Mouse (Mus musculus) urinary bladder, postnatal 25 days (tissue): ENCODE data around the gene Gemin2.
"Not testable (repeated sequence)": the region's sequence is repeated elsewhere in the genome, so short reads cannot be mapped to it uniquely, and the experiment has no call there.

Experiments
- DNase-seq: peaks from one replicate; pipeline ENCODE4 v3.0.0; 2022; ENCODE audit warnings: low spot score

Gene Gemin2

GRCm38 (mm10) chr12:59058242-59058641 is 45.0 kb downstream of the Gemin2 start:
- DNase-seq = not testable (repeated sequence)

- no peak for DNase-seq
Observed at GRCm38 (mm10) chr12:59060322-59060721, 47.1 kb downstream of the Gemin2 start.

GRCm38 (mm10) chr12:59060993-59061595 is 47.9 kb downstream of the Gemin2 start, which contains the start of gene Trappc6b:
Gene Trappc6b, minus strand, starts transcription at chr12:59061472.
- DNase-seq = peak; percentile 68

GRCm38 (mm10) chr12:59064837-59065236 is 51.6 kb downstream of the Gemin2 start:
- DNase-seq = no peak

- no peak for DNase-seq
Observed at GRCm38 (mm10) chr12:59065776-59066175, 52.6 kb downstream of the Gemin2 start.

- peak; percentile 93 for DNase-seq
Observed at GRCm38 (mm10) chr12:59066448-59067077, 53.4 kb downstream of the Gemin2 start, which contains the start of gene Pnn. Gene Pnn, plus strand, starts transcription at chr12:59066884.

- no peak for DNase-seq
Observed at GRCm38 (mm10) chr12:59067095-59067494, 53.9 kb downstream of the Gemin2 start.

- no peak for DNase-seq
Observed at GRCm38 (mm10) chr12:59068791-59069190, 55.6 kb downstream of the Gemin2 start.

- no peak for DNase-seq
Observed at GRCm38 (mm10) chr12:59072286-59072685, 59.1 kb downstream of the Gemin2 start.

- no peak for DNase-seq
Observed at GRCm38 (mm10) chr12:59074052-59074451, 60.9 kb downstream of the Gemin2 start.

- no peak for DNase-seq
Observed at GRCm38 (mm10) chr12:59076996-59077395, 63.8 kb downstream of the Gemin2 start.

- DNase-seq = no peak
Observed at GRCm38 (mm10) chr12:59077883-59078282, 64.7 kb downstream of the Gemin2 start.
